Mouse (Mus musculus) intestine, embryonic 16.5 days (tissue): ENCODE results near the gene Rrp12. TPM values are rescaled to one million over a fixed set of nuclear protein-coding genes. Genes with fewer than 3 reads are reported as not detected.

ENCODE experiments used
- ATAC-seq: fragments of 200-750 bp; cut with Nextera tagmentation; 2 replicates; pipeline ENCODE4 v1.8.0; 2017; ENCODE audit warnings: moderate TSS enrichment, moderate library complexity
- H3K27ac ChIP-seq: fragments of 300-500 bp; sonication (generic); 2 replicates; pipeline ENCODE4 v1.5.1; 2014; ENCODE audit warnings: mild to moderate bottlenecking, low read length
- H3K27me3 ChIP-seq: fragments of 300-500 bp; sonication (generic); replicated peaks from 2 replicates; pipeline ENCODE4 v1.6.1; 2014; ENCODE audit warnings: low read length, control low read depth, mixed read lengths; ENCODE audit not compliant: control insufficient read depth, insufficient read depth
- H3K36me3 ChIP-seq: fragments of 300-500 bp; sonication (generic); 2 replicates; pipeline ENCODE4 v1.6.1; 2014; ENCODE audit warnings: low read length, control low read depth; ENCODE audit not compliant: control insufficient read depth, insufficient read depth
- H3K4me1 ChIP-seq: fragments of 300-500 bp; sonication (generic); 2 replicates; pipeline ENCODE4 v1.6.1; 2014; ENCODE audit warnings: low read length, control low read depth, mixed read lengths; ENCODE audit not compliant: control insufficient read depth, insufficient read depth
- H3K4me2 ChIP-seq: fragments of 300-500 bp; sonication (generic); 2 replicates; pipeline ENCODE4 v1.6.1; 2014; ENCODE audit warnings: low read depth, low read length, control low read depth
- H3K4me3 ChIP-seq: fragments of 300-500 bp; sonication (generic); 2 replicates; pipeline ENCODE4 v1.5.1; 2014; ENCODE audit warnings: mild to moderate bottlenecking, low read length
- H3K9ac ChIP-seq: fragments of 300-500 bp; sonication (generic); 2 replicates; pipeline ENCODE4 v1.6.1; 2014; ENCODE audit warnings: low read depth, low read length
- H3K9me3 ChIP-seq: fragments of 300-500 bp; sonication (generic); 2 replicates; pipeline ENCODE4 v1.6.1; 2016; ENCODE audit warnings: low read length, control low read depth; ENCODE audit not compliant: control insufficient read depth
- WGBS: fragments of 180-500 bp; shearing (Covaris S2); extraction: QIAGEN DNeasy Blood & Tissue Kit; methylation state at CpG from one replicate; pipeline ENCODE4 v1.1.7; 2014; 5-methylcytosine and 5-hydroxymethylcytosine counted together
- polyA plus RNA-seq: library from polyadenylated mRNA; unstranded; fragments of >200 nt; fragmentation: Nextera tagmentation; extraction: Ambion mirVana; gene quantifications from 2 replicates; pipeline ENCODE4 v1.2.1, GENCODE M21; 2015

The Rrp12 gene
- polyA plus RNA-seq, 1 experiment from 2014 or later = 15.7 TPM

GRCm38 (mm10) chr19:41908736-41909135, 12.8 kb upstream of the Rrp12 start:
- 91% methylated on average over 3 of the region's 3 CpGs for WGBS
- no peak overlapping the region for H3K4me2 ChIP-seq
- H3K27me3 ChIP-seq = no peaks in the 10 kb centered on the region
- no peaks in the 10 kb centered on the region for H3K9me3 ChIP-seq
- no peak overlapping the region for H3K4me3 ChIP-seq
- no peaks in the 10 kb centered on the region for H3K36me3 ChIP-seq
- H3K9ac ChIP-seq = no peak overlapping the region
- H3K27ac ChIP-seq = no peak overlapping the region
- no peak for ATAC-seq
- H3K4me1 ChIP-seq = peaks cover 16% of the 10 kb centered on the region

GRCm38 (mm10) chr19:41907079-41907760, 11.2 kb upstream of the Rrp12 start:
- Histone ChIP-seq H3K27ac (0 out of 2 replicates have a peak overlapping the region, but pooled peaks have one; percentile 0), H3K36me3 (no peaks in the 10 kb centered on the region), H3K4me3 (no peak overlapping the region), H3K4me2 (no peak overlapping the region), H3K4me1 (peaks cover 12% of the 10 kb centered on the region), H3K27me3 (no peaks in the 10 kb centered on the region), H3K9ac (no peak overlapping the region), H3K9me3 (no peaks in the 10 kb centered on the region)
- ATAC-seq = no peak
- WGBS = 34% methylated on average over 8 of the region's 8 CpGs

- no peak overlapping the region for H3K9ac ChIP-seq
- no peak for ATAC-seq
Observed at GRCm38 (mm10) chr19:41906311-41907078, 10.5 kb upstream of the Rrp12 start.

GRCm38 (mm10) chr19:41905246-41905645, 9.3 kb upstream of the Rrp12 start:
- H3K27me3 ChIP-seq = no peaks in the 10 kb centered on the region
- ATAC-seq = no peak
- 85% methylated on average over 2 of the region's 2 CpGs for WGBS

More at GRCm38 (mm10) chr19:41906311-41907078, 10.5 kb upstream of the Rrp12 start:
- no peak overlapping the region for H3K27ac ChIP-seq
- peaks cover 12% of the 10 kb centered on the region for H3K4me1 ChIP-seq
- no peaks in the 10 kb centered on the region for H3K27me3 ChIP-seq
- H3K9me3 ChIP-seq = no peaks in the 10 kb centered on the region
- no peak overlapping the region for H3K4me2 ChIP-seq
- no peaks in the 10 kb centered on the region for H3K36me3 ChIP-seq
- H3K4me3 ChIP-seq = no peak overlapping the region
- WGBS = 55% methylated on average over 6 of the region's 6 CpGs

GRCm38 (mm10) chr19:41902848-41903593, 7.0 kb upstream of the Rrp12 start:
- Histone ChIP-seq H3K4me2 (no peak overlapping the region), H3K4me3 (no peak overlapping the region), H3K4me1 (peaks cover 9% of the 10 kb centered on the region), H3K9me3 (no peaks in the 10 kb centered on the region), H3K27ac (no peak overlapping the region), H3K9ac (no peak overlapping the region), H3K36me3 (no peaks in the 10 kb centered on the region), H3K27me3 (no peaks in the 10 kb centered on the region)
- ATAC-seq = no peak
- 87% methylated on average over 10 of the region's 10 CpGs for WGBS

More at GRCm38 (mm10) chr19:41905246-41905645, 9.3 kb upstream of the Rrp12 start:
- H3K27ac ChIP-seq = no peak overlapping the region
- no peak overlapping the region for H3K9ac ChIP-seq
- no peak overlapping the region for H3K4me3 ChIP-seq
- no peak overlapping the region for H3K4me2 ChIP-seq
- H3K36me3 ChIP-seq = no peaks in the 10 kb centered on the region
- no peaks in the 10 kb centered on the region for H3K9me3 ChIP-seq
- peaks cover 9% of the 10 kb centered on the region for H3K4me1 ChIP-seq

GRCm38 (mm10) chr19:41901696-41902095, 5.7 kb upstream of the Rrp12 start:
- Histone ChIP-seq H3K27me3 (no peaks in the 10 kb centered on the region), H3K4me3 (no peak overlapping the region), H3K36me3 (no peaks in the 10 kb centered on the region), H3K4me2 (no peak overlapping the region), H3K4me1 (no peaks in the 10 kb centered on the region), H3K9me3 (no peaks in the 10 kb centered on the region), H3K27ac (no peak overlapping the region), H3K9ac (no peak overlapping the region)
- no peak for ATAC-seq
- WGBS = 45% methylated on average over 2 of the region's 2 CpGs

GRCm38 (mm10) chr19:41900495-41901090, 4.6 kb upstream of the Rrp12 start:
- Histone ChIP-seq H3K36me3 (no peaks in the 10 kb centered on the region), H3K4me2 (no peak overlapping the region), H3K27me3 (no peaks in the 10 kb centered on the region), H3K4me3 (no peak overlapping the region), H3K9ac (no peak overlapping the region), H3K9me3 (no peaks in the 10 kb centered on the region), H3K27ac (no peak overlapping the region), H3K4me1 (no peaks in the 10 kb centered on the region)
- ATAC-seq = no peak
- WGBS = 84% methylated on average over 8 of the region's 8 CpGs

- WGBS = 46% methylated on average over 4 of the region's 4 CpGs
- Histone ChIP-seq H3K4me1 (peaks cover 9% of the 10 kb centered on the region), H3K27me3 (no peaks in the 10 kb centered on the region), H3K4me3 (no peak overlapping the region), H3K9me3 (no peaks in the 10 kb centered on the region), H3K27ac (no peak overlapping the region), H3K9ac (no peak overlapping the region), H3K4me2 (no peak overlapping the region), H3K36me3 (no peaks in the 10 kb centered on the region)
- ATAC-seq = no peak
Observed at GRCm38 (mm10) chr19:41898860-41899259, 2.9 kb upstream of the Rrp12 start.

- Histone ChIP-seq H3K4me2 (peak overlapping the region; percentile 73), H3K4me3 (peak overlapping the region; percentile 69), H3K4me1 (peaks cover 9% of the 10 kb centered on the region), H3K36me3 (0 out of 2 replicates have a peak, but pooled peaks cover 2% of the 10 kb centered on the region), H3K9me3 (no peaks in the 10 kb centered on the region), H3K27me3 (no peaks in the 10 kb centered on the region), H3K27ac (no peak overlapping the region), H3K9ac (peak overlapping the region; percentile 65)
- peak; percentile 38 for ATAC-seq
- WGBS = 13% methylated on average over 18 of the region's 18 CpGs
Observed at GRCm38 (mm10) chr19:41896319-41896711, 342 bp upstream of the Rrp12 start.
